Mouse (Mus musculus) hindbrain, postnatal 0 days (tissue): ENCODE results near the gene Pltp. TPM values are rescaled to one million over a fixed set of nuclear protein-coding genes. Genes with fewer than 3 reads are reported as not detected.

Experiments
- ATAC-seq: fragments of 200-750 bp; cut with Nextera tagmentation; 2 replicates; pipeline ENCODE4 v1.8.0; 2017; ENCODE audit warnings: mild to moderate bottlenecking, moderate TSS enrichment, moderate library complexity
- DNase-seq: peaks from one replicate; pipeline ENCODE4 v3.0.0-alpha.2; 2015; ENCODE audit warnings: low spot score
- H3K27ac ChIP-seq: fragments of 300-500 bp; sonication (generic); 2 replicates; pipeline ENCODE4 v1.5.1; 2014; ENCODE audit warnings: mild to moderate bottlenecking
- H3K27me3 ChIP-seq: fragments of 300-500 bp; sonication (generic); 2 replicates; pipeline ENCODE4 v1.6.1; 2014; ENCODE audit warnings: low read length, mixed read lengths; ENCODE audit not compliant: insufficient read depth
- H3K36me3 ChIP-seq: fragments of 300-500 bp; sonication (generic); 2 replicates; pipeline ENCODE4 v1.6.1; 2014; ENCODE audit warnings: low read length, mixed read lengths; ENCODE audit not compliant: insufficient read depth
- H3K4me1 ChIP-seq: fragments of 300-500 bp; sonication (generic); 2 replicates; pipeline ENCODE4 v1.6.1; 2014; ENCODE audit warnings: antibody characterized with exemption, low read length, mixed read lengths; ENCODE audit not compliant: insufficient read depth
- H3K4me2 ChIP-seq: fragments of 300-500 bp; sonication (generic); 2 replicates; pipeline ENCODE4 v1.6.1; 2014; ENCODE audit warnings: low read depth, mild to moderate bottlenecking, low read length, moderate library complexity, mixed read lengths
- H3K4me3 ChIP-seq: fragments of 300-500 bp; sonication (generic); 2 replicates; pipeline ENCODE4 v1.5.1; 2014; ENCODE audit warnings: low read length
- H3K9ac ChIP-seq: fragments of 300-500 bp; sonication (generic); replicated peaks from 2 replicates; pipeline ENCODE4 v1.6.1; 2014; ENCODE audit warnings: mild to moderate bottlenecking, low read length, moderate library complexity, mixed read lengths
- H3K9me3 ChIP-seq: fragments of 300-500 bp; sonication (generic); 2 replicates; pipeline ENCODE4 v1.6.1; 2016; ENCODE audit warnings: low read length, mixed read lengths
- CTCF ChIP-seq: IDR thresholded peaks from 2 replicates; pipeline ENCODE4 v1.5.1; 2016; ENCODE audit warnings: antibody characterized with exemption, control low read depth, low read depth
- WGBS: fragments of 180-500 bp; shearing (Covaris S2); extraction: QIAGEN DNeasy Blood & Tissue Kit; methylation state at CpG from one replicate; pipeline ENCODE4 v1.1.7; 2014; 5-methylcytosine and 5-hydroxymethylcytosine counted together
- polyA plus RNA-seq: library from polyadenylated mRNA; unstranded; fragments of >200 nt; fragmentation: Nextera tagmentation; extraction: Ambion mirVana; gene quantifications from 2 replicates; pipeline ENCODE4 v1.2.1, GENCODE M21; 2015
- total RNA-seq: library from RNA; depleted of rRNA; stranded (reverse); fragments of >200 nt; gene quantifications from 2 replicates; pipeline ENCODE4 v1.2.3, GENCODE M21; 2014

Pltp gene
- total and polyA plus RNA-seq, 2 experiments from 2014 or later, result 88.7 to 117 TPM

DNA sequence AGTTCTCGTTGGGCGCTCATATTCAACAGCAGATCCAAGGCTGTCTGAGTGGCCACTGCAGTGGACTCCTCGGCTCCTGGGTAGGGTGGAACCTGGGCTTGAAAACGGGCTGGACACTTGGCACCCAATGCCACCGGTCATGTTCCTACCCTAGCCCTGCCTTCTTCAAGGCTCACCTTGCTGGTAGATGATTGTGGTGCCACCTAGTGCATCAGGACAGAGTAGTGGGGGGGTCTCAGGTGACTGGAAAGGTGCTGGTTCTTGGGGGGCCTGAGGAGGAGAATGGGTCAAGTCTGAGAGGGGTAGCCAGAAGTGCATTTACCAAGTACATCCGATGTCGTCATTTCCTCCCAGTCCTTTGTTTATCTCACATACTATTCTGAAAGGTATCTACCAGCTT, 40.5 kb upstream of the Pltp start:
- H3K27ac ChIP-seq, result no peak overlapping the region
- no peaks in the 10 kb centered on the region for H3K4me1 ChIP-seq
- peaks cover 87% of the 10 kb centered on the region for H3K36me3 ChIP-seq
- no peak for ATAC-seq
- H3K4me2 ChIP-seq, result no peak overlapping the region
- TF ChIP-seq CTCF, result no peak
- H3K9ac ChIP-seq, result no peak overlapping the region
- H3K4me3 ChIP-seq, result no peak overlapping the region
- no peaks in the 10 kb centered on the region for H3K27me3 ChIP-seq
- no peaks in the 10 kb centered on the region for H3K9me3 ChIP-seq
- no peak for DNase-seq
- WGBS, result 92% methylated on average over 7 of the region's 7 CpGs

GRCm38 (mm10) chr2:164895885-164896284, 38.4 kb upstream of the Pltp start:
- ATAC-seq (no peak), DNase-seq (no peak)
- Histone ChIP-seq H3K36me3 (peaks cover 88% of the 10 kb centered on the region), H3K9ac (no peak overlapping the region), H3K27me3 (no peaks in the 10 kb centered on the region), H3K4me1 (no peaks in the 10 kb centered on the region), H3K4me3 (no peak overlapping the region), H3K9me3 (no peaks in the 10 kb centered on the region), H3K4me2 (no peak overlapping the region), H3K27ac (no peak overlapping the region)
- no peak for TF ChIP-seq CTCF
- 84% methylated on average over 6 of the region's 6 CpGs for WGBS

DNA sequence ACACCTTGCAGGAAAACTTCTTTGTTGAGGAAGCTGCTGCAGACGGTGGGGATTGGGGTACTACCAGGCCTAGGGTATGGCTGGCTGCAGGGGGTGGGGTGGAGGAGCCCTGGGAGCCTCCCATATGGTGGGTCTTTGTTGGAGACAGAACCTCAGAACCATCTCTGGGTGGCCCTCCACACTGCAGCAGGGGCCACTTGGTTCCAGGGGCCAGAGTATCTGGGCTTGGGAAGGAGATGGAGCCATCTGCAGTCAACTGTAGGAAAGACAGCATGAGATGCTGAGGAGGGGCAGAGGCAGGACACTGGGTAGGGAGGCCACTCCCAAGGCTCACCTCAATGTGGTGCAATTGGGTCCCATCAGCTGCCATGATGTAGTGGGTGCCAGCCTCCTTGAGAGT, 37.1 kb upstream of the Pltp start:
- Histone ChIP-seq H3K9me3 (no peaks in the 10 kb centered on the region), H3K27ac (no peak overlapping the region), H3K4me3 (no peak overlapping the region), H3K9ac (no peak overlapping the region), H3K4me2 (no peak overlapping the region), H3K36me3 (peaks cover 89% of the 10 kb centered on the region), H3K4me1 (no peaks in the 10 kb centered on the region), H3K27me3 (no peaks in the 10 kb centered on the region)
- no peak for DNase-seq
- no peak for ATAC-seq
- WGBS, result 86% methylated on average over 1 of the region's 1 CpGs
- peak; percentile 34 for TF ChIP-seq CTCF

- Histone ChIP-seq H3K9ac (no peak overlapping the region), H3K4me3 (no peak overlapping the region), H3K9me3 (no peaks in the 10 kb centered on the region), H3K4me2 (no peak overlapping the region), H3K27me3 (no peaks in the 10 kb centered on the region), H3K4me1 (no peaks in the 10 kb centered on the region), H3K27ac (no peak overlapping the region), H3K36me3 (peaks cover 89% of the 10 kb centered on the region)
- no peak for DNase-seq
- TF ChIP-seq CTCF, result peak; percentile 30
- no peak for ATAC-seq
- 55% methylated on average over 5 of the region's 5 CpGs for WGBS
These were observed 36.5 kb upstream of the Pltp start for GRCm38 (mm10) chr2:164894048-164894447.

GRCm38 (mm10) chr2:164892696-164893216, 35.2 kb upstream of the Pltp start:
- 86% methylated on average over 6 of the region's 6 CpGs for WGBS
- DNase-seq (no peak), ATAC-seq (no peak)
- no peaks in the 10 kb centered on the region for H3K4me1 ChIP-seq
- no peak for TF ChIP-seq CTCF
- no peak overlapping the region for H3K4me3 ChIP-seq
- H3K27ac ChIP-seq, result no peak overlapping the region
- no peaks in the 10 kb centered on the region for H3K27me3 ChIP-seq
- H3K9ac ChIP-seq, result no peak overlapping the region
- peaks cover 87% of the 10 kb centered on the region for H3K36me3 ChIP-seq
- no peaks in the 10 kb centered on the region for H3K9me3 ChIP-seq
- no peak overlapping the region for H3K4me2 ChIP-seq

DNA sequence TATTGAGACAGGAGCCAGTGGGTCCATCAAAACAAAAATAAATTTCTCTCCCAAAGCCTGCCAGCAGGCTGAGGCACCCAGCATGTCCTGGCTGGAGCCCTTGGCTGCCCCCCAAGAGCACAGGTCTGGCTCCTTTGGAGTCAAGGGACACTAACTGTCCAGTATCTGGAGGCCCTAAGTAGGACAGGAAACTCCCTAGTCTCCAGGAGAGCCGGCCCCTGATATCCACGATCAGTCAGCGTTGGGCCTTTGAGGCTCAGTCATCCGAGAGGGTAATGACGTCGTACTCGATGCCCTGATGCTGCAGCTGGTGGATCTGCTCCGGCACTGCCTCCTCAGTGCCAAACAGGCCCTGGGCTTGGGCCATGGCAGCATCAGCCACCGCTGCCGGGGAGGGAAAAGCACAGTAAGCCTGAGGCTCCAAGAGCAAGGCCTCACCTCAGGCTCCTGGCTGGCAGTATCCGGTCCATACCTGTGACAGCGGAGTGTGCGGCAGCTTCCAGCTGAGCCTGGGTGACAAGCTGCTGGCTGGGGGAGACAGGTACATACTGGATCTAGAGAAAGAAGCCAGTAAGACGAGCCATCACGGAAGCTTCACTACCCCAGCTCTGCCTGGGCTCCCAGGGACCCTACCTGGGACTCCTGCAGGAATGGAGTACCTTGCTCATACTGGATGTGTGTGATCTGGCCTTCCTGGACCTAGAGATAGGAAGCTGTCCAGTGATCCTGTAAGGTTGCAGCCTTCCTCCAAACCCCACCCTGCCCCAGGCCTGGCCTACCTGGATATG, 34.6 kb upstream of the Pltp start:
- Histone ChIP-seq H3K9me3 (no peaks in the 10 kb centered on the region), H3K4me3 (no peak overlapping the region), H3K4me2 (no peak overlapping the region), H3K4me1 (no peaks in the 10 kb centered on the region), H3K27me3 (no peaks in the 10 kb centered on the region), H3K36me3 (peaks cover 87% of the 10 kb centered on the region), H3K9ac (no peak overlapping the region), H3K27ac (peak overlapping the region; percentile 56; the same call in 1 of the 2 replicates)
- TF ChIP-seq CTCF, result no peak
- DNase-seq (peak; percentile 40), ATAC-seq (no peak)
- WGBS, result 70% methylated on average over 15 of the region's 15 CpGs
